Mouse (Mus musculus) intestine, embryonic 14.5 days (tissue): ENCODE measurements around the gene Eddm3b. TPM values are rescaled to one million over a fixed set of nuclear protein-coding genes. Genes with fewer than 3 reads are reported as not detected.

Source experiments
- ATAC-seq: fragments of 200-750 bp; cut with Nextera tagmentation; replicated peaks from 2 replicates; pipeline ENCODE4 v1.8.0; 2017; ENCODE audit warnings: low read depth, moderate number of reproducible peaks, moderate TSS enrichment, moderate library complexity; ENCODE audit not compliant: low FRiP score, low TSS enrichment
- DNase-seq: peaks from one replicate; pipeline ENCODE4 v3.0.0-alpha.2; 2018; ENCODE audit warnings: low spot score
- H3K27ac ChIP-seq: fragments of 300-500 bp; sonication (generic); 2 replicates; pipeline ENCODE4 v1.5.1; 2014; ENCODE audit warnings: low read depth, mild to moderate bottlenecking, control low read depth
- H3K27me3 ChIP-seq: fragments of 300-500 bp; sonication (generic); replicated peaks from 2 replicates; pipeline ENCODE4 v1.6.1; 2014; ENCODE audit warnings: low read length, control low read depth; ENCODE audit not compliant: control insufficient read depth, insufficient read depth
- H3K36me3 ChIP-seq: fragments of 300-500 bp; sonication (generic); 2 replicates; pipeline ENCODE4 v1.6.1; 2014; ENCODE audit warnings: low read length, control low read depth; ENCODE audit not compliant: control insufficient read depth, insufficient read depth
- H3K4me1 ChIP-seq: fragments of 300-500 bp; sonication (generic); replicated peaks from 2 replicates; pipeline ENCODE4 v1.6.1; 2014; ENCODE audit warnings: low read length, control low read depth, mixed read lengths; ENCODE audit not compliant: control insufficient read depth, insufficient read depth
- H3K4me2 ChIP-seq: fragments of 300-500 bp; sonication (generic); 2 replicates; pipeline ENCODE4 v1.6.1; 2014; ENCODE audit warnings: low read length
- H3K4me3 ChIP-seq: fragments of 300-500 bp; sonication (generic); 2 replicates; pipeline ENCODE4 v1.5.1; 2014; ENCODE audit warnings: low read depth, low read length, control low read depth, mixed read lengths
- H3K9ac ChIP-seq: fragments of 300-500 bp; sonication (generic); 2 replicates; pipeline ENCODE4 v1.6.1; 2014; ENCODE audit warnings: mild to moderate bottlenecking, low read length
- H3K9me3 ChIP-seq: fragments of 300-500 bp; sonication (generic); 2 replicates; pipeline ENCODE4 v1.6.1; 2016; ENCODE audit warnings: low read length, control low read depth; ENCODE audit not compliant: control insufficient read depth
- WGBS: fragments of 180-500 bp; shearing (Covaris S2); extraction: QIAGEN DNeasy Blood & Tissue Kit; methylation state at CpG from one replicate; pipeline ENCODE4 v1.1.7; 2014; 5-methylcytosine and 5-hydroxymethylcytosine counted together
- polyA plus RNA-seq: library from polyadenylated mRNA; unstranded; fragments of >200 nt; fragmentation: Nextera tagmentation; extraction: Ambion mirVana; gene quantifications from 2 replicates; pipeline ENCODE4 v1.2.1, GENCODE M21; 2014

Gene Eddm3b
- polyA plus RNA-seq, 1 experiment from 2014 or later, result 0.12 TPM

- Histone ChIP-seq H3K27me3 (no peaks in the 10 kb centered on the region), H3K4me3 (no peak overlapping the region), H3K36me3 (no peaks in the 10 kb centered on the region), H3K27ac (no peak overlapping the region), H3K9me3 (no peaks in the 10 kb centered on the region), H3K4me2 (no peak overlapping the region), H3K9ac (no peak overlapping the region), H3K4me1 (no peaks in the 10 kb centered on the region; the same call in 1 of the 2 replicates)
- DNase-seq, result no peak
- no peak for ATAC-seq
- WGBS, result 66% methylated on average over 2 of the region's 2 CpGs
Measured at GRCm38 (mm10) chr14:51085086-51085485, 29.1 kb upstream of the Eddm3b start.

GRCm38 (mm10) chr14:51085911-51086310 is 28.3 kb upstream of the Eddm3b start:
- H3K27ac ChIP-seq, result no peak overlapping the region
- H3K36me3 ChIP-seq, result no peaks in the 10 kb centered on the region
- no peak overlapping the region for H3K9ac ChIP-seq
- no peak for ATAC-seq
- H3K9me3 ChIP-seq, result no peaks in the 10 kb centered on the region
- H3K4me3 ChIP-seq, result no peak overlapping the region
- DNase-seq, result no peak
- no peaks in the 10 kb centered on the region for H3K27me3 ChIP-seq
- no peak overlapping the region for H3K4me2 ChIP-seq
- WGBS, result 70% methylated on average over 4 of the region's 4 CpGs
- no peaks in the 10 kb centered on the region; the same call in 1 of the 2 replicates for H3K4me1 ChIP-seq

GRCm38 (mm10) chr14:51087762-51088161 is 26.5 kb upstream of the Eddm3b start:
- no peak for ATAC-seq
- Histone ChIP-seq H3K4me3 (peak overlapping the region; percentile 74), H3K9me3 (no peaks in the 10 kb centered on the region), H3K4me2 (peak overlapping the region; percentile 58), H3K9ac (no peak overlapping the region), H3K4me1 (peaks cover 2% of the 10 kb centered on the region; the same call in 1 of the 2 replicates), H3K36me3 (no peaks in the 10 kb centered on the region), H3K27ac (peak overlapping the region; percentile 77; the same call in 1 of the 2 replicates), H3K27me3 (no peaks in the 10 kb centered on the region)
- no peak for DNase-seq
- 12% methylated on average over 9 of the region's 9 CpGs for WGBS

GRCm38 (mm10) chr14:51088166-51088969 is 25.9 kb upstream of the Eddm3b start:
- peak overlapping the region; percentile 58 for H3K4me2 ChIP-seq
- no peaks in the 10 kb centered on the region for H3K27me3 ChIP-seq
- no peaks in the 10 kb centered on the region for H3K36me3 ChIP-seq
- peak overlapping the region; percentile 47 for H3K9ac ChIP-seq
- peak overlapping the region; percentile 74 for H3K4me3 ChIP-seq
- WGBS, result 1% methylated on average over 23 of the region's 23 CpGs
- peak overlapping the region; percentile 77 for H3K27ac ChIP-seq
- H3K4me1 ChIP-seq, result peaks cover 2% of the 10 kb centered on the region; the same call in 1 of the 2 replicates
- ATAC-seq (peak; percentile 33), DNase-seq (peak; percentile 93)
- no peaks in the 10 kb centered on the region for H3K9me3 ChIP-seq

- Histone ChIP-seq H3K9ac (peak overlapping the region; percentile 68), H3K4me3 (peak overlapping the region; percentile 74), H3K27me3 (no peaks in the 10 kb centered on the region), H3K36me3 (no peaks in the 10 kb centered on the region), H3K9me3 (no peaks in the 10 kb centered on the region), H3K4me2 (peak overlapping the region; percentile 58), H3K4me1 (0 out of 2 replicates have a peak, but pooled peaks cover 2% of the 10 kb centered on the region), H3K27ac (peak overlapping the region; percentile 92)
- under 1% methylated on average over 34 of the region's 34 CpGs for WGBS
- ATAC-seq (peak; percentile 91), DNase-seq (peak; percentile 100)
Measured at GRCm38 (mm10) chr14:51088970-51089673, 25.1 kb upstream of the Eddm3b start.

- H3K27me3 ChIP-seq, result no peaks in the 10 kb centered on the region
Measured at GRCm38 (mm10) chr14:51089674-51090076, 24.6 kb upstream of the Eddm3b start.

GRCm38 (mm10) chr14:51090077-51090781 is 24.0 kb upstream of the Eddm3b start:
- Histone ChIP-seq H3K9me3 (no peaks in the 10 kb centered on the region), H3K9ac (peak overlapping the region; percentile 68), H3K4me1 (0 out of 2 replicates have a peak, but pooled peaks cover 2% of the 10 kb centered on the region), H3K27me3 (no peaks in the 10 kb centered on the region), H3K4me3 (peak overlapping the region; percentile 74), H3K36me3 (no peaks in the 10 kb centered on the region), H3K27ac (peak overlapping the region; percentile 92), H3K4me2 (peak overlapping the region; percentile 58)
- DNase-seq (peak; percentile 97), ATAC-seq (peak; percentile 62; the same call in 1 of the 2 replicates)
- under 1% methylated on average over 27 of the region's 27 CpGs for WGBS

More at GRCm38 (mm10) chr14:51089674-51090076, 24.6 kb upstream of the Eddm3b start:
- ATAC-seq (peak; percentile 3; the same call in 1 of the 2 replicates), DNase-seq (no peak)
- Histone ChIP-seq H3K36me3 (no peaks in the 10 kb centered on the region), H3K4me3 (peak overlapping the region; percentile 74), H3K9ac (peak overlapping the region; percentile 68), H3K4me1 (0 out of 2 replicates have a peak, but pooled peaks cover 2% of the 10 kb centered on the region), H3K27ac (peak overlapping the region; percentile 92), H3K4me2 (peak overlapping the region; percentile 58), H3K9me3 (no peaks in the 10 kb centered on the region)
- WGBS, result 1% methylated on average over 15 of the region's 15 CpGs
